Mouse (Mus musculus) lung, postnatal 4 days (tissue): ENCODE data around the gene Gtpbp6.
"Not testable (repeated sequence)": the region's sequence is repeated elsewhere in the genome, so short reads cannot be mapped to it uniquely, and the experiment has no call there.

Experiments
- DNase-seq, 2 experiments: peaks; one replicate each; pipeline ENCODE4 v3.0.0; 2021

Gtpbp6 gene

DNA sequence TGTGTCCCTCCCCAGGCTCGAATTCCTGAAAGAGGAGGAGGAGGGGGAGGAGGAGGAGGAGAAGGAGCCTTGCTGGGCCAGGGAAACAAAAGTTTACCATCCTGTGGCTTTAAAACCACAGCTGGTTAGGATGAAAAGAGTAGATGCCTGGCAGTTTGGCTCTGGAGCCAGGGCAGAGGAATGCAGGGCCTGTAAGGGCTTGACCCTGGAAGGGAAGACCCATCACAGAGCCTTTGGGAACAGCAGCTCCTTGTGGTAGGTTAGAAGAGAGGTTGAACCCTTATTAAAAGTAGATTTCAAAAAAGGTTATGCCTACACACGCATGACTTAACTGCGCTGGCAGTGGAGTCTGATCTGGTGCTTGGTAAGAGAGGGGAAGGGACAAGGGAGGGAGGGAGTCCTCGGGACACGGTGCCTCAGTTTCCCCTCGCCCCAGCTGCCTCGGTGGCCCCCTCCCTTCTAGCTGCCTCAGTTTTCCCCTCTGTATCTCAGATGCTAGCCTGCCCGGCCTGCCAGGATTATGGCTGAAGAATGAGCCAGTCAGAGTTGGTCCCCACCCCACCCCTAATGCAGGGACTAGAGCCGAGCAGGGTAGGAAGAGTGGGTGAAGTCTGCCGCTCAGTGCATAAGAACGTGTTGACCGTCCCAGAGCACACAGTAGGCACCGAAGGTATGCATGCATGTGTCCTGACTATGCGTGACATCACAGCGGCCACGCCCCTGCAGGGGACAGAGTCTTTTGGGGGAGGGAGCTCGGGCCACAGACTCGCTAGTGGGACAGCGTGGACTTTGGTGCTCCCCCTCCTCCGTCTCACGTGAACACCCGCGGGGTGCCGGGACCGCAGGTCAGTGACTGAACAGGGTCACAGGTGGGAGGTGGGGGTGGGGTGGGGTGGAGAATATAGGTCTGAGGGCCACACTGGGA is 8.1 kb downstream of the Gtpbp6 start, which contains the start of gene Plcxd1:
Plcxd1 (plus strand) TSS at position 314 of the 925 bp plus-strand sequence.
- DNase-seq: peak in 1 of 2 experiments; percentile 7

DNA sequence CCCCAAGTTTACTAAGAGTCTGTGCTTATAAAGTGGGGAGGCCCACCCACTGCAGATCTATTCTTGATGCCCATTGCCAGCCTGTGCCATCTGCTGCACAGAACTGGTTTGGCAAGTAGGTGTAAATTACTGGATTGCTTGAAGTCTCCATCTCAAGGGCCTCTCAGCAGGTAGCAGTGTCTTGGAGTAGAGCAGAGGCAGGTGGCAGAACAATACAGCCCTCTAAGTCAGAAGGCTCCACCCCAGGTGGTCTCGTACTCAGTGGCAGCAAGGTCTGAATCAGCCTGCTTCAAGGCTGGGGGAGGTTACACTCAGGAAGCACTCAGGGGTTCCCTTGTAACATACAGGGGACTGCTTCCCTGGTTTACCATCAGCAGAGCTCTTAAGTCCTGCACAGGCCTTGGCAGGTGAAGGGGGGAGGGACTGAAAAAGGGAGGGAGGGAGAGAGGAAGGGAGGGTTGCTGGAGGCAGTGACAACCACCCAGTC is 9.0 kb downstream of the Gtpbp6 start:
- peak; percentile 16 to 41 for DNase-seq

- peak in 1 of 2 experiments; percentile 36 for DNase-seq
These were observed 13.2 kb downstream of the Gtpbp6 start for GRCm38 (mm10) chr5:110094847-110095213.

DNA sequence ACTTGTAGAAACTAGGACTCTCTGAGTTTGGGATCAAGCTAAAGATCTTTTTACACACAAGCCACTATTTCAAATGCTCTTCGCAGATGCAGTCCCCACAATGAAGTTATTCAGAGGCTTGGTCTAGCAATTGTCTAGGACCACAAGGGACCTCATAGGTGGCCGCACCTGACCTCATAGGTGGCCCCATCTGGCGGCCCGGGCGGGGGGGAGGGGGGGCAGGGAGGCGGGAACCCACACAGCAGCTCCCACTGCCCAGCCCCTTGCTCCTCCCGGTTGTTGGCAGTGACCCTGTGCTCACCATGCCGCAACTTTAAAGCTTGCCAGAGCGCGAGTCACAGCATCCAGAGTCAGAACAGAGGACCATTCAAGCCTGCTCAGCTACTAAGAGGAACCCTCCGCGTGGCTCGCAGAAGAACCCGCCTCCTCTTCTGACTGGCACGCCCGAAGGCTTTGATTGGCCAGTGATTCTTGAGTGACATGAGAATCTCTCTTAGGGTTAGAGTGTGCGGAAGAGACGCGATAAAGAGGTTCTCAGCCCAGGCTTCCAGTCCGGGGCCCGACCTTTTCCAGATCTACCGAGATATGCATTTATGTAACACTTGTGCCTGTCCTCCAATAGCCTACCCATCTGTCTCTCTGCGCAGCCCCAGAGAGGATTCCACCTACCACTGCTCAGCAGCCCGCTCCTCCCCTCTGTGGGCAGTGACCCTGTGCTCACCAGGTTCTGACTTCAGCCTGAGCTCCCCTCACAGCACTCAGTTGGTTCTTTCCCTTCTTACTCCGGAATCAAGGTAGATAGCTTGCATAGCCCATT is 13.8 kb downstream of the Gtpbp6 start, which contains the start of gene Gm35315:
Gm35315 (minus strand) TSS at position 391 of the 817 bp plus-strand sequence.
- DNase-seq: peak; percentile 87 to 90

- DNase-seq: no peak
These were observed 16.5 kb downstream of the Gtpbp6 start for GRCm38 (mm10) chr5:110091546-110091945.

DNA sequence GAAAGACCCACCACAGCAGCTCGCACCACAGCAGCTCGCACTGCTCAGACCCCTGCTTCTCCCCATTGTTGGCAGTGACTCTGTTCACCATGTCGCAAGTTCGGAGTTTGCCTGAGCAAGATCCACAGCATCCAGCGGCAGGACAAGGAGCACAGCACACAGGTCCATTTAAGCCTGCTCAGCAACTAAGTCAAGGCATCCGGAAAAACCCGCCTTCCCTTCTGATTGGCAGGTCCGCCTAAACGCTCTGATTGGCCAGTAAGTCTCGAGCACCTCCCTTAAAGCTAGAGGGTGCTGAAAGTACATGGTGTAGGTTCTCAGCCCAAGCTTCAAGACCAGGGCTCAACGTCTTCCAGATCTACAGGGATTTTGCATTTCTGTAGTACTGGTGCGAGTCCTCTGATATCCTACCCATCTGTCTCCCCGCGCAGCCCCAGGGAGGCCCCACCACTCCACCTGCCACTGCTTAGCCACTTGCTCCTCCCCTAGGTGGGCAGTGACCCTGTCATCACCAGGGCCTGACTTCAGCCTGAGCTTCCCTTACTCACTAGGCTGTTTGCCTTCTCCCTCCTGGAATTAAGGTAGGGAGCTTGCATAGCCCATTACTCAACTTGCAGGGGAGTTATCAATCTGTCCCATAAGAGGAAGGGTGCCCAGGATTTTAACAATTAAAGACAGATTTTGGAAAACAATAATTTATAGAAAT is 21.7 kb downstream of the Gtpbp6 start:
- no peak for DNase-seq

DNA sequence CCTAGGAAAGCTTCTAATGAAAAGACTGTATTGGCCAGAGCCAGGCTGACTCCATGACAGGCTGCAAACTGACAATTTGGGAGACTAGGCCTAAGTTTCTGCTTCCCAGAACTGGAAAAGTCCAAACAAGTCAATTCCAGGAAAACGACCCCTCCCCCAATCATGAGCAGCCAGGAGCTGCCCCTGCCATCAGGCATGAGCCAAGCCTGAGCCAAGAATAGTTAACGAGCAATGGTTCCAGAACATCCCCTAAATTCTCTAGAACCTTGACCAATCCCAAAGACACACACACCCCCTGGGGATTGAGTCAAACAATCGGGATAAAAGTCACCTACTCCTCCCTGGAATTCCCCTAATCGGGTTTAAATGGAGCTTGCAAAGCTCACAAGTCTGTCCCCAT is 25.0 kb downstream of the Gtpbp6 start:
- no peak for DNase-seq

DNA sequence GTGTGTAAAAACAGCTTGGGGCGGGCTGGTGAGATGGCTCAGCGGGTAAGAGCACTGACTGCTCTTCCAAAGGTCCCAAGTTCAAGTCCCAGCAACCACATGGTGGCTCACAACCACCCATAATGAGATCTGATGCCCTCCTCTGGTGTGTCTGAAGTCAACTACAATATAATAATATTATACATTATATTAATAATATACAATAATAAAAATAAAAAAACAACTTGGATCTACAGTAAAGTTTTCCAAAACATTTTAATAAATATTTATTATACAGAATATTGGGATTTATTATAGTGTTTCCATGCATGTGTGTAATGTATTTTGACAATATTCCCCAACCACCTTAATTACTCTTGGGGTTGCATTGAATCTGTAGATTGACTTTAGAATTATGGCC is 35.6 kb downstream of the Gtpbp6 start, which contains the start of gene Gm17655:
Gm17655 (minus strand) TSS at position 101 of the 400 bp plus-strand sequence.
- not testable (repeated sequence) for DNase-seq

DNA sequence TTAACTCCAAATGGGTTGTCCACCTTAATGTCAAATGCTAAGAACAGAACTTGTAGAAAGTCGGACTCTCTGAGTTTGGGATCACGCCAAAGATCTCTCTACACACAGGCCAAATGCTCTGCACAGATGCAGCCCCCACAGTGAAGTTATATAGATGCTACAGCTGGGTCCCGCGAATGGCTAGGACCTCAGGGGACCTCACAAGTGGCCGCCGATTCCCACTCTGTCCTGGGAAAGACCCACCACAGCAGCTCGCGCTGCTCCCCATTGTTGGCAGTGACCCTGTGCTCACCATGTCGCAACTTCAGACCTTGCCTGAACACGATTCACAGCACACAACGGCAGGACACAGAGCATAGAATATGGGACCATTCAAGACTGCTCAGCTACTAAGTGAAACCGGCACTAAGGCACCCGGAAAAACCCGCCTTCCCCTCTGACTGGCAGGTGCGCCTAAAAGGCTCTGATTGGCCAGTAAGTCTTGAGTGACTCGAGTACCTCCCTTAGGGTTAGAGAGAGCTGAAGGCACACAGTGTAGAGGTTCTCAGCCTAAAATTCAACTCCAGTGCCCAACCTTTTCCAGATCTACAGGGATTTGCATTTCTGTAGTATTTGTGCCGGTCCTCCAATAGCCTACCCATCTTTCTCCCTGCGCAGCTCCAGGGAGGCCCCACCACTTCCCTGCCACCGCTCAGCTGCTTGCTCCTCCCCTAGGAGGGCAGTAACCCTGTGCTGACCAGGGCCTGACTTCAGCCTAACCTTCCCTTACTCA is 50.2 kb downstream of the Gtpbp6 start:
- peak; percentile 86 for DNase-seq
